Mouse (Mus musculus): ENCODE measurements around the gene Rcor2. TPM values are rescaled to one million over a fixed set of nuclear protein-coding genes. Genes with fewer than 3 reads are reported as not detected.

Gene Rcor2
- polyA plus RNA-seq, 1 experiment from 2014 or later = 51.1 TPM

- Histone ChIP-seq H3K9ac (replicated peaks) (0 out of 2 replicates have a peak overlapping the region, but pooled peaks have one; percentile 23), H3K27ac (peak overlapping the region; percentile 78), H3K27me3 (no peaks in the 10 kb centered on the region), H3K9me3 (no peaks in the 10 kb centered on the region), H3K36me3 (peaks cover 100% of the 10 kb centered on the region), H3K4me1 (replicated peaks) (peaks cover 34% of the 10 kb centered on the region), H3K4me2 (no peak overlapping the region), H3K4me3 (replicated peaks) (no peak overlapping the region)
- 65% methylated on average over 7 of the region's 7 CpGs for WGBS
- no peak for ATAC-seq (ENCODE audit: insufficient number of reproducible peaks, insufficient read depth, low FRiP score, low TSS enrichment, low read depth)
Observed at GRCm38 (mm10) chr19:7276796-7277195, 9.7 kb downstream of the Rcor2 start.

DNA sequence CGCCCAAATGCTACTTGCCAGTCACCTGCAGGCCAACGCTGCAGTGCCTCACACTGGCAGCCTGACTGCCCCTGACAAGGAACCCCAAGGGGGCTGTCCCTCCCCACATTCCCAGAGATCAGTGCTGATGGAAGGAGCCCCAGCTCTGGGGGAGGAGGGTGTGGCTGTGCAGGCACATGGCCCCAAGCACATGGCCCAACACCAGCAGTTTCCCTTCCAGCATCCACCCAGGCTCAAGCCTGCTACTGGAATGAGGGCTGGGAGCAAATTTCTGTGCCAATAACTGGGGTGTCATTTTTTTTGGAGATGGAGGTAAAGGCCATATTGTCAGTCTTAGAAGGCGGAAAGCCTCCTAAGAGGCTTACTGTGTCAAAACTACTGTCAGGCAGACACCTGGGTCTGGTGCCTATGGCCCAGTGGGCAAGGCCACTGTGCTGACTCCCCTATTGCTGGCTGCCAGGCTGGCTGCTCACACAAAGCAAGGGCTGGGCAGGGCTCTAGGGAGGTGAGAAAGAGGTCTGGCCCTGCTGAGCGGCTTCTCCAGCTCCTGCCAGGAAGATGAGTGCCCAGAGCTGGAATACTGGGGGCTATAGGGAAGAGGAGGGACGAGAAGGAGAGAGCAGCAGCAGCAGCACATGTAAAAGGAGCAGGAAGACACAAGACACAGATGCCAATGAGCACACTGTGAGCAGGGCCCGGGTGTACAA is 11.2 kb downstream of the Rcor2 start:
- peaks cover 100% of the 10 kb centered on the region for H3K36me3 ChIP-seq
- peaks cover 34% of the 10 kb centered on the region for H3K4me1 ChIP-seq (replicated peaks)
- 0 out of 2 replicates have a peak overlapping the region, but pooled peaks have one; percentile 18 for H3K27ac ChIP-seq
- 75% methylated on average over 6 of the region's 6 CpGs for WGBS
- H3K27me3 ChIP-seq = no peaks in the 10 kb centered on the region
- no peak overlapping the region for H3K4me3 ChIP-seq (replicated peaks)
- no peak overlapping the region for H3K9ac ChIP-seq (replicated peaks)
- no peaks in the 10 kb centered on the region for H3K9me3 ChIP-seq
- no peak for ATAC-seq (ENCODE audit: insufficient number of reproducible peaks, insufficient read depth, low FRiP score, low TSS enrichment, low read depth)
- no peak overlapping the region for H3K4me2 ChIP-seq

- 0 out of 2 replicates have a peak overlapping the region, but pooled peaks have one; percentile 18 for H3K27ac ChIP-seq
- no peak overlapping the region for H3K9ac ChIP-seq (replicated peaks)
- no peak overlapping the region for H3K4me2 ChIP-seq
- no peak overlapping the region; the same call in 1 of the 2 replicates for H3K4me3 ChIP-seq (replicated peaks)
- H3K27me3 ChIP-seq = no peaks in the 10 kb centered on the region
- ATAC-seq (ENCODE audit: insufficient number of reproducible peaks, insufficient read depth, low FRiP score, low TSS enrichment, low read depth) = peak; percentile 17; the same call in 1 of the 2 replicates
- peaks cover 100% of the 10 kb centered on the region for H3K36me3 ChIP-seq
- no peaks in the 10 kb centered on the region for H3K9me3 ChIP-seq
- H3K4me1 ChIP-seq (replicated peaks) = peaks cover 34% of the 10 kb centered on the region
- WGBS = 34% methylated on average over 6 of the region's 6 CpGs
Observed at GRCm38 (mm10) chr19:7279114-7279513, 12.0 kb downstream of the Rcor2 start.

- Histone ChIP-seq H3K9ac (replicated peaks) (no peak overlapping the region), H3K9me3 (no peaks in the 10 kb centered on the region), H3K27me3 (no peaks in the 10 kb centered on the region), H3K4me1 (replicated peaks) (peaks cover 23% of the 10 kb centered on the region), H3K4me2 (no peak overlapping the region), H3K36me3 (peaks cover 99% of the 10 kb centered on the region), H3K4me3 (replicated peaks) (no peak overlapping the region), H3K27ac (no peak overlapping the region)
- 90% methylated on average over 18 of the region's 18 CpGs for WGBS
- no peak for ATAC-seq (ENCODE audit: insufficient number of reproducible peaks, insufficient read depth, low FRiP score, low TSS enrichment, low read depth)
Observed at GRCm38 (mm10) chr19:7280557-7281330, 13.6 kb downstream of the Rcor2 start.

DNA sequence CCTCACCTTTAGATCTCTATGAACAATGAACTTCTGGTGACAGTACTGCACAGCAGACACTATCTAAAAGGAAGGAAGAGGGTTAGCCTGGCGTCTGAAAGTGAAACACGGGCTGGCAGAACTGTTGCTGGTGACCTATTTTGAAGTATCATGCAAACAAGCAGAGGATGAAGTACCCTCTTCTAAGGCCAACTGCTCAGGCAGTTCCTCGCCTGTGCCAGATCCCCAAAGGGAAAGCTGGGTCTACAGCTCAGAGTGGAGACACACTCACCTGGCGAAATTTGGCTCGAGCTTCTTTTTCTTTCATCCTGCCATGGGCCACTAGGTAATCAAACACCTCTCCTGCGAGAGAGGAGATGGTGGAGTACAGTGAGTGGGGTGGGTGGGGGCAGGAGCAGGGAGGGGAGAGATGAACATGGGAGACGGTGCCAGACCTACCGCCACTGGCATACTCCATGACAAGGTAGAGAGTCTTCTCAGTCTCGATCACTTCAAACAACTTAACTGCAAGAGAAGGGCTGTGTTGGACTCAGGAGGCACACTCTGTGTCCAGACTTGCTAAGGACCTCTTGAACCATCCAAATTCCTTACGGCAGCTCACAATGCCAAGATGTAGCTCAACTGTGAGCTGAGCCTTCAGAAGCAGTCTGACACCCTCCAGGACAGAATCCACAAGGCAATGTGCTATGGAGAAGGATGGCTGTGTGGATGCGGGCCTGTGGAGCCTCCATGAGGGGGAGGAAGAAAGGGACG is 19.6 kb downstream of the Rcor2 start:
- H3K4me3 ChIP-seq (replicated peaks) = no peak overlapping the region
- 88% methylated on average over 12 of the region's 12 CpGs for WGBS
- no peak overlapping the region for H3K9ac ChIP-seq (replicated peaks)
- no peak overlapping the region for H3K4me2 ChIP-seq
- no peaks in the 10 kb centered on the region for H3K4me1 ChIP-seq (replicated peaks)
- no peaks in the 10 kb centered on the region for H3K27me3 ChIP-seq
- H3K9me3 ChIP-seq = no peaks in the 10 kb centered on the region
- no peak for ATAC-seq (ENCODE audit: insufficient number of reproducible peaks, insufficient read depth, low FRiP score, low TSS enrichment, low read depth)
- H3K27ac ChIP-seq = no peak overlapping the region
- peaks cover 80% of the 10 kb centered on the region for H3K36me3 ChIP-seq

- H3K9ac ChIP-seq (replicated peaks) = no peak overlapping the region
- H3K36me3 ChIP-seq = peaks cover 65% of the 10 kb centered on the region
- no peak for ATAC-seq (ENCODE audit: insufficient number of reproducible peaks, insufficient read depth, low FRiP score, low TSS enrichment, low read depth)
Observed at GRCm38 (mm10) chr19:7288288-7288687, 21.2 kb downstream of the Rcor2 start.

DNA sequence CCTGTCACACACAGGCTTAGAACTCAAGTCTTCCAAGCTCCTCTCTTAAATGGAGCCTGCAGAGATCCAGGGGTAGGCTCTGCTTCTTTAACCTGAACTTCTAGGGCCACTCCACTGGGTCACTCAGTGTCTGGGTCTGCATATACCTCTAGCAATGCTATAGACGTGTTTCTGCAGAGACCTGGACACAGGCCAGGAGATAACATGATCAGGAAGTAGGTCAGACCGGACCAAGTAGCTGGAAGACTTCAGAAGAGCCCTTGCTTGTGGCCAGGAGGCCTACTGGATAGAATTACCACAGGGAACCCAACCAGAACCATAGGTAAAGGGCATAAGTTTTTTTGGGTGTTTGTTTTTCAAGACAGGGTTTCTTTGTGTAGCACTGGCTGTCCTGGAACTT is 22.6 kb downstream of the Rcor2 start:
- no peaks in the 10 kb centered on the region for H3K27me3 ChIP-seq
- peaks cover 50% of the 10 kb centered on the region for H3K36me3 ChIP-seq
- no peak overlapping the region for H3K27ac ChIP-seq
- H3K9me3 ChIP-seq = no peaks in the 10 kb centered on the region
- no peak overlapping the region for H3K4me2 ChIP-seq
- H3K4me1 ChIP-seq (replicated peaks) = peaks cover 24% of the 10 kb centered on the region
- no peak for ATAC-seq (ENCODE audit: insufficient number of reproducible peaks, insufficient read depth, low FRiP score, low TSS enrichment, low read depth)
- no peak overlapping the region for H3K4me3 ChIP-seq (replicated peaks)
- no peak overlapping the region for H3K9ac ChIP-seq (replicated peaks)
- 84% methylated on average over 2 of the region's 2 CpGs for WGBS

More at GRCm38 (mm10) chr19:7288288-7288687, 21.2 kb downstream of the Rcor2 start:
- H3K4me2 ChIP-seq = no peak overlapping the region
- H3K4me1 ChIP-seq (replicated peaks) = peaks cover 10% of the 10 kb centered on the region
- 92% methylated on average over 3 of the region's 3 CpGs for WGBS
- no peaks in the 10 kb centered on the region for H3K27me3 ChIP-seq
- no peak overlapping the region for H3K27ac ChIP-seq
- no peaks in the 10 kb centered on the region for H3K9me3 ChIP-seq
- no peak overlapping the region for H3K4me3 ChIP-seq (replicated peaks)

- Histone ChIP-seq H3K27ac (0 out of 2 replicates have a peak overlapping the region, but pooled peaks have one; percentile 4), H3K27me3 (no peaks in the 10 kb centered on the region), H3K36me3 (peaks cover 33% of the 10 kb centered on the region), H3K9ac (replicated peaks) (no peak overlapping the region), H3K4me2 (no peak overlapping the region), H3K4me1 (replicated peaks) (peaks cover 40% of the 10 kb centered on the region), H3K9me3 (no peaks in the 10 kb centered on the region), H3K4me3 (replicated peaks) (no peak overlapping the region)
- 85% methylated on average over 7 of the region's 7 CpGs for WGBS
- no peak for ATAC-seq (ENCODE audit: insufficient number of reproducible peaks, insufficient read depth, low FRiP score, low TSS enrichment, low read depth)
Observed at GRCm38 (mm10) chr19:7291958-7292709, 25.0 kb downstream of the Rcor2 start.

DNA sequence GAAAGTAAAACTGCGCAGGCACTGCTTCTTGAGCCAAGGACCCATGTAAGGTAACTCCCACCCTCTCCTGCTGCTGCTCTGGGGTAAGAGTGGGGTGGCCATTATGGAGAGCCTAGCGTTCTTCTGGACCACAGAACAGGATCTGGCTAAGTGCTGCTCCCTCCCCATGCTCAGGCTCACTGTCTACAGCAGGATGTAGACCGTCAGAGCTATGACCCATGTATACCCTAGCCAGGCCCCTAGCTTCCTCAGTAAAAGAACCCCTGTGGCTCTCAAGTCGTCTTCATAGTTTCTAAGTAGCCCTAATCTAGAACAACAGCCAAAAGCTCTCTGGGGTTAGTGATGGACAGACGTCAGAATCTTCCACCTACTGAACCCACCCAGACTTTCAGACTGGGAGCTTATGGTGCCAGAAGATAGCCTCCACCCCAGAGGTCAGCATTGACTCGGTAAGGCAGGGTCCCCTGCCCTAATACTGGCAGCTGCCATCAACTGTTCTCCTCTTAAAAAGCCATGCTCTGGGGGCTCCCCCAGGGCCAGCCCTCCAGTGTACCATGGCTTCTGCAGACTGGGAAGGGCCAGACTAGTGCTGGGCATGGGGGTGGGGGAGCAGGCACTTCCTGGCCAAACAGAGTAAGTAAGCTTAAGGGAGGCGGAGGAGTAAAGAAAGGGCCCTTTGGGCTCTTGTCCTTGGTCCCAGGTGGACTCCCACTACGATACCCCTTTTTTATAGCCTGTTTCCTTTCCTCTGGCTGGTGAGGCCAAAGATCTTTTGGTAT is 27.2 kb downstream of the Rcor2 start:
- ATAC-seq (ENCODE audit: insufficient number of reproducible peaks, insufficient read depth, low FRiP score, low TSS enrichment, low read depth) = no peak
- no peak overlapping the region for H3K4me3 ChIP-seq (replicated peaks)
- no peak overlapping the region; the same call in 1 of the 2 replicates for H3K9ac ChIP-seq (replicated peaks)
- 65% methylated on average over 8 of the region's 8 CpGs for WGBS
- peaks cover 31% of the 10 kb centered on the region for H3K36me3 ChIP-seq
- H3K27me3 ChIP-seq = no peaks in the 10 kb centered on the region
- H3K27ac ChIP-seq = no peak overlapping the region
- no peak overlapping the region for H3K4me2 ChIP-seq
- no peaks in the 10 kb centered on the region for H3K9me3 ChIP-seq
- H3K4me1 ChIP-seq (replicated peaks) = peaks cover 40% of the 10 kb centered on the region
